Mouse (Mus musculus): ENCODE measurements around the gene Lzts2. TPM values are rescaled to one million over a fixed set of nuclear protein-coding genes. Genes with fewer than 3 reads are reported as not detected.

The Lzts2 gene
- polyA plus RNA-seq, 1 experiment from 2014 or later, result 41.0 TPM

GRCm38 (mm10) chr19:45056908-45057698, 42.9 kb downstream of the Lzts2 start:
- peak overlapping the region; percentile 89; the same call in 1 of the 2 replicates for H3K9ac ChIP-seq (ENCODE audit: low read depth, low read length)
- 0 out of 2 replicates have a peak, but pooled peaks cover 2% of the 10 kb centered on the region for H3K27me3 ChIP-seq (ENCODE audit: control insufficient read depth, insufficient read depth, low read length)
- 81% methylated on average over 7 of the region's 7 CpGs for WGBS
- H3K27ac ChIP-seq (ENCODE audit: low read depth, low read length), result no peak overlapping the region
- H3K4me3 ChIP-seq (ENCODE audit: low read depth, low read length), result no peak overlapping the region
- ATAC-seq (ENCODE audit: low FRiP score), result no peak
- H3K36me3 ChIP-seq (ENCODE audit: control insufficient read depth, insufficient read depth, low read length), result no peaks in the 10 kb centered on the region
- no peaks in the 10 kb centered on the region; the same call in 1 of the 2 replicates for H3K4me1 ChIP-seq (replicated peaks; ENCODE audit: control insufficient read depth, insufficient read depth, low read length)
- peak overlapping the region; percentile 60 for H3K4me2 ChIP-seq (replicated peaks; ENCODE audit: low read depth, low read length)
- DNase-seq (ENCODE audit: low spot score), result no peak
- no peaks in the 10 kb centered on the region for H3K9me3 ChIP-seq (ENCODE audit: control insufficient read depth, low read length)

- H3K4me2 ChIP-seq (replicated peaks; ENCODE audit: low read depth, low read length), result peak overlapping the region; percentile 60
- H3K27me3 ChIP-seq (ENCODE audit: control insufficient read depth, insufficient read depth, low read length), result 0 out of 2 replicates have a peak, but pooled peaks cover 2% of the 10 kb centered on the region
- ATAC-seq (ENCODE audit: low FRiP score) (no peak), DNase-seq (ENCODE audit: low spot score) (no peak)
- no peaks in the 10 kb centered on the region; the same call in 1 of the 2 replicates for H3K4me1 ChIP-seq (replicated peaks; ENCODE audit: control insufficient read depth, insufficient read depth, low read length)
- H3K9ac ChIP-seq (ENCODE audit: low read depth, low read length), result peak overlapping the region; percentile 89
- WGBS, result 51% methylated on average over 7 of the region's 7 CpGs
- H3K27ac ChIP-seq (ENCODE audit: low read depth, low read length), result peak overlapping the region; percentile 97
- no peaks in the 10 kb centered on the region for H3K9me3 ChIP-seq (ENCODE audit: control insufficient read depth, low read length)
- peak overlapping the region; percentile 65 for H3K4me3 ChIP-seq (ENCODE audit: low read depth, low read length)
- H3K36me3 ChIP-seq (ENCODE audit: control insufficient read depth, insufficient read depth, low read length), result no peaks in the 10 kb centered on the region
These were observed 43.5 kb downstream of the Lzts2 start for GRCm38 (mm10) chr19:45057724-45058112.

DNA sequence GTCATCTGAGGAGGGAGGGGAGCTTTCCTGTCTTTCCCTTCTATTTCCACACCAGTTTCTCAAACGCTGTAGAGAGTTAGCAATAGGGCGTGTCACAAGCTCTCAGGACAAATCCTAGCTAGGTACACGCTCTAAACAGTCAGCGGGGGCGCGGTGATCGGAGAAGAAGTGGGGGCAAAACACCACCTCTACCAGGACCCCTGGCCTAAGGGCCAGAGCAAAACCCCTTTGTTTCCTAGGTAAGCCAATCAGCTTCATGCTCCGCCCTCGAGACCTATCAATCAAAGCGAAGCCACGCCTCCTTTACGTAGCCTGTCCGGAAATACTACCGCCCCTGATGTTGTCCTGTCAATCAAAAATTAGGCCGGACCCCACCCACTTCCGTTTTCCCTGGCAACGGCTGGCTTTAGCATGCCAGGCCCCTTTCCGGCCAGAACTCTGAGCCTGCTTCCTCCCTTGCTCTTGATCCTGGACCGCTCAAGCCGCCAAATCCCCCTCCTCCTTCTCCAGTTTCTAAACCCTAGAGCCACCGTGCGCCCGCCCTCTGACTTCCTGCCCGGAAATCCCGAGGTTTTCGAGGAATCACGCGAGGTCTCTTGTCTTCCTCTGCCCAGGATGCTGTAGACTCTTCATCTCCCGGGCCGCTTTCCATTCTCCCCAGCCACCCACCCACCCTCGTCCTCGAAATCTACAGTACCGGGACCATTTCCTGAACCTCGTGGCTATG, 44.1 kb downstream of the Lzts2 start:
- under 1% methylated on average over 34 of the region's 34 CpGs for WGBS
- H3K4me3 ChIP-seq (ENCODE audit: low read depth, low read length), result peak overlapping the region; percentile 65
- H3K27ac ChIP-seq (ENCODE audit: low read depth, low read length), result peak overlapping the region; percentile 97
- H3K9ac ChIP-seq (ENCODE audit: low read depth, low read length), result peak overlapping the region; percentile 89
- no peaks in the 10 kb centered on the region; the same call in 1 of the 2 replicates for H3K4me1 ChIP-seq (replicated peaks; ENCODE audit: control insufficient read depth, insufficient read depth, low read length)
- peak overlapping the region; percentile 78 for H3K4me2 ChIP-seq (replicated peaks; ENCODE audit: low read depth, low read length)
- 0 out of 2 replicates have a peak, but pooled peaks cover 2% of the 10 kb centered on the region for H3K27me3 ChIP-seq (ENCODE audit: control insufficient read depth, insufficient read depth, low read length)
- peak; percentile 99 for DNase-seq (ENCODE audit: low spot score)
- ATAC-seq (ENCODE audit: low FRiP score), result peak; percentile 95
- H3K36me3 ChIP-seq (ENCODE audit: control insufficient read depth, insufficient read depth, low read length), result no peaks in the 10 kb centered on the region
- no peaks in the 10 kb centered on the region for H3K9me3 ChIP-seq (ENCODE audit: control insufficient read depth, low read length)

DNA sequence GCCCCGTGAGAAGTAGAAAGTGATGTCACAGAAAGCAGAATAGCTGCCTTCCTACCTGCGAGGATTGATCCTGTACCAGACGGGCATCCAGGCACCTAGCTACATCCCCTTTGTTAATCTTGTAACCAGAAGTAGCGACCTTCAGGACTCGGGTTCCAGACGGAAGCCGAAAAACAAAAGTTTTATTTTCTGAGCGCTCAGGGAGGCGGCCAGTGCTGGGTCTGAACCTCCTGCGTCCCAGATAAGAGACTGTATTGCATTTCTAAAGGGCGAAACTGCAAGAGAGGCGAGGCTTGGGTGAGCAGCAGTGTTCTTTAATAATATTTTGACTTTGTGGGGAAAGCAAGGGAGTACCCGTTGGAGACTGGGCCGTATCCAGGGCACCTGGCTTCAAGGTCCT, 44.6 kb downstream of the Lzts2 start:
- H3K4me2 ChIP-seq (replicated peaks; ENCODE audit: low read depth, low read length), result peak overlapping the region; percentile 78
- peak overlapping the region; percentile 97 for H3K27ac ChIP-seq (ENCODE audit: low read depth, low read length)
- no peaks in the 10 kb centered on the region for H3K36me3 ChIP-seq (ENCODE audit: control insufficient read depth, insufficient read depth, low read length)
- no peaks in the 10 kb centered on the region; the same call in 1 of the 2 replicates for H3K4me1 ChIP-seq (replicated peaks; ENCODE audit: control insufficient read depth, insufficient read depth, low read length)
- DNase-seq (ENCODE audit: low spot score) (no peak), ATAC-seq (ENCODE audit: low FRiP score) (no peak)
- WGBS, result under 1% methylated on average over 14 of the region's 14 CpGs
- H3K4me3 ChIP-seq (ENCODE audit: low read depth, low read length), result peak overlapping the region; percentile 65
- H3K27me3 ChIP-seq (ENCODE audit: control insufficient read depth, insufficient read depth, low read length), result peaks cover 2% of the 10 kb centered on the region
- H3K9me3 ChIP-seq (ENCODE audit: control insufficient read depth, low read length), result no peaks in the 10 kb centered on the region
- H3K9ac ChIP-seq (ENCODE audit: low read depth, low read length), result peak overlapping the region; percentile 89

- Histone ChIP-seq H3K27ac (ENCODE audit: low read depth, low read length) (no peak overlapping the region), H3K4me3 (ENCODE audit: low read depth, low read length) (no peak overlapping the region), H3K4me2 (replicated peaks; ENCODE audit: low read depth, low read length) (no peak overlapping the region), H3K27me3 (ENCODE audit: control insufficient read depth, insufficient read depth, low read length) (peaks cover 45% of the 10 kb centered on the region), H3K36me3 (ENCODE audit: control insufficient read depth, insufficient read depth, low read length) (no peaks in the 10 kb centered on the region), H3K4me1 (replicated peaks; ENCODE audit: control insufficient read depth, insufficient read depth, low read length) (no peaks in the 10 kb centered on the region; the same call in 1 of the 2 replicates), H3K9ac (ENCODE audit: low read depth, low read length) (no peak overlapping the region), H3K9me3 (ENCODE audit: control insufficient read depth, low read length) (no peaks in the 10 kb centered on the region)
- DNase-seq (ENCODE audit: low spot score) (peak; percentile 75), ATAC-seq (ENCODE audit: low FRiP score) (peak; percentile 43; the same call in 1 of the 2 replicates)
- WGBS, result 45% methylated on average over 19 of the region's 20 CpGs
These were observed 49.5 kb downstream of the Lzts2 start for GRCm38 (mm10) chr19:45063565-45064292.

DNA sequence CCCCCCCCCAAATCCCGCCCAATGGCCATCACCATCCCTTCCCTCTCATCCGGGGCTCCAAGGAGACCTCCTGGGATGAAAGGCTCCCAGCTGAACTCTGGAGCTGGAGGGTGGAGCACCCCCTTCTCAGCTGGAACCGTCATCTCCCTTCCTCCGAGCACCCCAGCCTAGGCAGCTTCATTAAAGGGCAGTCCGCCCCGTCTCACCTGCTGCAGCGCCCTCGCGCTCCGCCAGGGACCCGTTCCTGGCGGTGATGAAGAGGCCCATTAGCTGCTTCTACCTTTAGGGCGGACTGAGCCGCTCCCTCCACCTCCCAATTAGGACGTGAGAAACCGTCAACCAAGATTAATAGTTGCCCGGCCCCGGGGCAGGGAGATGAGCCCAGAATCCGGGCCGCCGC, 51.0 kb downstream of the Lzts2 start:
- H3K27me3 ChIP-seq (ENCODE audit: control insufficient read depth, insufficient read depth, low read length), result peaks cover 45% of the 10 kb centered on the region
- no peak for ATAC-seq (ENCODE audit: low FRiP score)
- no peaks in the 10 kb centered on the region; the same call in 1 of the 2 replicates for H3K4me1 ChIP-seq (replicated peaks; ENCODE audit: control insufficient read depth, insufficient read depth, low read length)
- no peak overlapping the region for H3K4me2 ChIP-seq (replicated peaks; ENCODE audit: low read depth, low read length)
- no peak overlapping the region for H3K4me3 ChIP-seq (ENCODE audit: low read depth, low read length)
- H3K9me3 ChIP-seq (ENCODE audit: control insufficient read depth, low read length), result no peaks in the 10 kb centered on the region
- no peaks in the 10 kb centered on the region for H3K36me3 ChIP-seq (ENCODE audit: control insufficient read depth, insufficient read depth, low read length)
- H3K27ac ChIP-seq (ENCODE audit: low read depth, low read length), result no peak overlapping the region
- DNase-seq (ENCODE audit: low spot score), result no peak
- no peak overlapping the region for H3K9ac ChIP-seq (ENCODE audit: low read depth, low read length)
- 5% methylated on average over 16 of the region's 21 CpGs for WGBS

DNA sequence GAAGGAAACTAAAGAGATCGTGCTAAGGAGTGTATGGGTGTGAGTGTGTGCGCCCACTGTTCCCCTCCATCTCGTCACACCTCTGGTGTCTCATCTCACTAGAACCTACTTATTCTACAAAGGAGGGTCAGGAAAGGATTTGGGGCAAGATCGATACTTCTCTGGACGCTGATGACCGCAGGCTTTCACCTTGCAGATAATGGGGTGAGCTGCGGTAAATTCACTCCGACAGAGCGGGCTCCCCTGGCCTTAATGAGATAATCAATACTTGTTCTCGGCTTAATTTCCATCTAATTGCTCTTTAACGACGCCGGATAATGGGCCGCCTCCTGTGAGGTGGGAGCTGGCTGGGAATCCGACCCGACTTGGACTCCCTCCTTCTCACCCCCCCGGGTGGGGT, 53.0 kb downstream of the Lzts2 start:
- Histone ChIP-seq H3K9ac (ENCODE audit: low read depth, low read length) (no peak overlapping the region), H3K27ac (ENCODE audit: low read depth, low read length) (no peak overlapping the region), H3K27me3 (ENCODE audit: control insufficient read depth, insufficient read depth, low read length) (peaks cover 49% of the 10 kb centered on the region), H3K4me3 (ENCODE audit: low read depth, low read length) (no peak overlapping the region), H3K4me1 (replicated peaks; ENCODE audit: control insufficient read depth, insufficient read depth, low read length) (no peaks in the 10 kb centered on the region; the same call in 1 of the 2 replicates), H3K9me3 (ENCODE audit: control insufficient read depth, low read length) (no peaks in the 10 kb centered on the region), H3K36me3 (ENCODE audit: control insufficient read depth, insufficient read depth, low read length) (no peaks in the 10 kb centered on the region), H3K4me2 (replicated peaks; ENCODE audit: low read depth, low read length) (no peak overlapping the region)
- ATAC-seq (ENCODE audit: low FRiP score) (no peak), DNase-seq (ENCODE audit: low spot score) (no peak)
- 24% methylated on average over 17 of the region's 17 CpGs for WGBS

DNA sequence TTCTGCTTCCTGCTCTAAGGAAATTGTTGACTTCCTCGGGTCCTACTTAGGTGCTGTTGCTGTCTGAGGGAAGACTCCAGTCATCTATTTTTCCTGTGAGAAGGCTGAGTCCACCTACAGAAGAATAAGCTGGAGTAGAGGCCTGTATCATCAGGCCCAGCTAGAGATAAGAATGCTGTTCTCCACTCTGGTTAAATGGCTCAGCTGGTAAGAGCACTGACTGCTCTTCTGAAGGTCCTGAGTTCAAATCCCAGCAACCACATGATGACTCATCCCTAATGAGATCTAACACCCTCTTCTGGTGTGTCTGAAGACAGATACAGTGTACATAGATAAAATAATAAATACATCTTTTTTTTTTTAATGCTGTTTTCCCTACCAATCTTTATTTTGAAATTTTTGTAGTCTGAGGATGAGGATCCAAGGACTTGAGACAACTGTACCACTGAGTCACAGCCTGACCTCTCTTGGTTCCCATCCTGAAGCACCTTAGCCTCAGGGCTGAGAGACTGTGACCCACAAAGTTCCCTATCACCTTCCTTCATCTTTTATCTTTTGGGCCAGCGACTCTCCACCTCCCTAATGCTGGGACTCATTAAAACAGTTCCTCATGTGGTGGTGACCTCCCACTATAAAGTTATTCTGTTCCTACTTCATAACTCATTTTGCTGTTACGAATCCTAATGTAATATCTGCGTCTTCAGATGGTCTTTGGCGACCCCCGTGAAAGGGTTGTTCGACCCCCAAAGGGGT, 53.7 kb downstream of the Lzts2 start:
- ATAC-seq (ENCODE audit: low FRiP score) (no peak), DNase-seq (ENCODE audit: low spot score) (no peak)
- H3K9ac ChIP-seq (ENCODE audit: low read depth, low read length), result no peak overlapping the region
- H3K4me1 ChIP-seq (replicated peaks; ENCODE audit: control insufficient read depth, insufficient read depth, low read length), result no peaks in the 10 kb centered on the region; the same call in 1 of the 2 replicates
- H3K9me3 ChIP-seq (ENCODE audit: control insufficient read depth, low read length), result no peaks in the 10 kb centered on the region
- no peaks in the 10 kb centered on the region for H3K36me3 ChIP-seq (ENCODE audit: control insufficient read depth, insufficient read depth, low read length)
- H3K4me3 ChIP-seq (ENCODE audit: low read depth, low read length), result no peak overlapping the region
- no peak overlapping the region for H3K27ac ChIP-seq (ENCODE audit: low read depth, low read length)
- WGBS, result 80% methylated on average over 7 of the region's 7 CpGs
- peaks cover 49% of the 10 kb centered on the region for H3K27me3 ChIP-seq (ENCODE audit: control insufficient read depth, insufficient read depth, low read length)
- no peak overlapping the region for H3K4me2 ChIP-seq (replicated peaks; ENCODE audit: low read depth, low read length)

Data from hindbrain, embryonic 11.5 days (tissue).